Mouse (Mus musculus) heart, embryonic 10.5 days (tissue): ENCODE data around the gene Zfand3. TPM values are rescaled to one million over a fixed set of nuclear protein-coding genes. Genes with fewer than 3 reads are reported as not detected.

ENCODE experiments used
- DNase-seq: peaks from one replicate; pipeline ENCODE4 v3.0.0-alpha.2; 2017; ENCODE audit warnings: low spot score
- H3K27ac ChIP-seq: fragments of 300-500 bp; sonication (generic); 2 replicates; pipeline ENCODE4 v1.5.1; 2016; ENCODE audit warnings: mild to moderate bottlenecking
- H3K27me3 ChIP-seq: fragments of 300-500 bp; sonication (generic); 2 replicates; pipeline ENCODE4 v1.6.1; 2016; ENCODE audit warnings: mild to moderate bottlenecking; ENCODE audit not compliant: poor library complexity, insufficient read depth, severe bottlenecking
- H3K36me3 ChIP-seq: fragments of 300-500 bp; sonication (generic); 2 replicates; pipeline ENCODE4 v1.6.1; 2016; ENCODE audit warnings: mild to moderate bottlenecking, moderate library complexity
- H3K4me1 ChIP-seq: fragments of 300-500 bp; sonication (generic); 2 replicates; pipeline ENCODE4 v1.6.1; 2016; ENCODE audit warnings: mild to moderate bottlenecking
- H3K4me3 ChIP-seq: fragments of 300-500 bp; sonication (generic); 2 replicates; pipeline ENCODE4 v1.5.1; 2016; ENCODE audit warnings: mild to moderate bottlenecking, moderate library complexity
- H3K9me3 ChIP-seq: fragments of 300-500 bp; sonication (generic); 2 replicates; pipeline ENCODE4 v1.6.1; 2016; ENCODE audit warnings: mild to moderate bottlenecking, moderate library complexity
- WGBS: fragments of 180-500 bp; shearing (Covaris S2); methylation state at CpG from one replicate; pipeline ENCODE4 v1.1.7; 2016; 5-methylcytosine and 5-hydroxymethylcytosine counted together
- polyA plus RNA-seq: library from polyadenylated mRNA; unstranded; fragments of >200 nt; fragmentation: Nextera tagmentation; extraction: Ambion mirVana; gene quantifications from 2 replicates; pipeline ENCODE4 v1.2.1, GENCODE M21; 2016

The Zfand3 gene
- polyA plus RNA-seq, 1 experiment from 2014 or later, result 54.7 TPM

DNA sequence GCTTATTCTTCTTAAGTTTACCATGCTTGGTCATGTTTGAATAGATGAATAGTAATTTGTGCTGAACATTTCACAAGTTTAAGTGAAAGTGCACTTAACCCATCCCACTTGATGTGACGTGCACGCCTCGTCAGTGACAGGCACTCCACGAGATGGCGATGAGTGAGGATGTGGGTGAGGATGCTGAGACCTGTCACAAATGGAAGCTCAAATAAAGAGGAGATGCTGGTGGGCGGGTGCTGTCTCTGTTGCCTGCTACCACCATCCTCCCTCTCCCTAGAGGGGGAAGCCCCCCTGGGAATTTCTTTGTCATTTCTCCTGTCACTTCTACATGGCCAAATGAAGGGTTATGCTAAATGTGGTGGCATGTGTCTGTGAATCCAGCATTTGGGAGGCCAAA lies 123.9 kb downstream of the Zfand3 start:
- Histone ChIP-seq H3K9me3 (no peaks in the 10 kb centered on the region), H3K27me3 (no peaks in the 10 kb centered on the region), H3K27ac (no peak overlapping the region), H3K4me1 (peaks cover 14% of the 10 kb centered on the region), H3K4me3 (no peak overlapping the region), H3K36me3 (no peaks in the 10 kb centered on the region; the same call in 1 of the 2 replicates)
- DNase-seq, result no peak
- 77% methylated on average over 6 of the region's 6 CpGs for WGBS

DNA sequence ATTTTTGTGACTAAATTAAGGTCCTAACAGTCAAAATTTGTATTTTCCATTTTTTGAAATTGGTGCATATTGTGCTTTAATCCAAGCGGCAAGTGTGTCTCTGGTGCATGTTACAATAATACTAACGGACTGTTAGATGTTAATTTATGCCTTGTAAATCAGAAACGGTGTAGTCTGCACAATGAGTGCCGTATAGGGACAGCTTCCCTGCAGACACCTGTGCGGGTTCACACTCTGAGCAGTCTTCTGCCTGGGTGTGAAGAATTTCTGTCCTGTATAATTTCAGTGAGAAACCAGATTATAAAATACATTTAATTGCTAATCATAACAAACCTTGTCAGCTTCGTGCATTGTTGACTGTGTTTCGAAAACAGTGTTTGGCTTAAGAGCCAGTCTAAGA lies 124.7 kb downstream of the Zfand3 start:
- H3K27ac ChIP-seq, result no peak overlapping the region
- no peaks in the 10 kb centered on the region for H3K9me3 ChIP-seq
- H3K4me1 ChIP-seq, result peaks cover 18% of the 10 kb centered on the region
- H3K27me3 ChIP-seq, result no peaks in the 10 kb centered on the region
- DNase-seq, result no peak
- H3K36me3 ChIP-seq, result no peaks in the 10 kb centered on the region
- H3K4me3 ChIP-seq, result no peak overlapping the region
- 90% methylated on average over 7 of the region's 7 CpGs for WGBS

DNA sequence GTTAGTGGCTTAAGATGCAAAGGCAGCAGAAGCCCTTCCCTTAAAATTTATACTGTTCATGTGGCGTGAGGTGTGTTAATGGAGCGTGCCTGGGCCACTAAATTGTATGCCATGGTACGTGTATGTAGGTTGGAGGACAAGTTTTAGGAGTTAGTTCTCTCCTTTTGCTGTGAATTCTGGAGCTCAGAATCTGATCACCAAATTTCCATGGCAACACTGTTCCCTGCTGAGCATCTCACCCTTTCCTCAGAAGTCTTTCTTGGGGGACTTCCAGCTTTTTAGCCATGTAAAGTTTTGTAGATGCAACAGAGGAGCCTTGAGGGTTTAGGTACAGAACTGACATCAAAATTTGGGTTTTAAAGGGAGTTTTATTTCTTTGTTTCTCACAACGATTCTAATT lies 125.8 kb downstream of the Zfand3 start:
- no peaks in the 10 kb centered on the region for H3K9me3 ChIP-seq
- H3K4me3 ChIP-seq, result no peak overlapping the region
- 88% methylated on average over 4 of the region's 4 CpGs for WGBS
- no peak for DNase-seq
- peaks cover under 1% of the 10 kb centered on the region for H3K36me3 ChIP-seq
- H3K27ac ChIP-seq, result no peak overlapping the region
- peaks cover 22% of the 10 kb centered on the region for H3K4me1 ChIP-seq
- no peaks in the 10 kb centered on the region for H3K27me3 ChIP-seq

GRCm38 (mm10) chr17:30133641-30134040 lies 129.1 kb downstream of the Zfand3 start:
- DNase-seq, result no peak
- Histone ChIP-seq H3K36me3 (peaks cover 8% of the 10 kb centered on the region), H3K27ac (0 out of 2 replicates have a peak overlapping the region, but pooled peaks have one; percentile 29), H3K4me3 (no peak overlapping the region), H3K9me3 (no peaks in the 10 kb centered on the region), H3K27me3 (no peaks in the 10 kb centered on the region), H3K4me1 (peaks cover 25% of the 10 kb centered on the region)
- WGBS, result 74% methylated on average over 12 of the region's 12 CpGs

GRCm38 (mm10) chr17:30134955-30135735 lies 130.6 kb downstream of the Zfand3 start:
- Histone ChIP-seq H3K9me3 (no peaks in the 10 kb centered on the region), H3K27ac (no peak overlapping the region), H3K4me3 (no peak overlapping the region), H3K27me3 (no peaks in the 10 kb centered on the region), H3K36me3 (peaks cover 8% of the 10 kb centered on the region), H3K4me1 (peaks cover 23% of the 10 kb centered on the region)
- 72% methylated on average over 10 of the region's 10 CpGs for WGBS
- no peak for DNase-seq

GRCm38 (mm10) chr17:30135890-30136289 lies 131.4 kb downstream of the Zfand3 start:
- H3K27ac ChIP-seq, result no peak overlapping the region
- DNase-seq, result no peak
- no peak overlapping the region for H3K4me3 ChIP-seq
- WGBS, result 95% methylated on average over 6 of the region's 6 CpGs
- no peaks in the 10 kb centered on the region for H3K9me3 ChIP-seq
- H3K4me1 ChIP-seq, result peaks cover 16% of the 10 kb centered on the region
- H3K27me3 ChIP-seq, result no peaks in the 10 kb centered on the region
- H3K36me3 ChIP-seq, result peaks cover 8% of the 10 kb centered on the region

DNA sequence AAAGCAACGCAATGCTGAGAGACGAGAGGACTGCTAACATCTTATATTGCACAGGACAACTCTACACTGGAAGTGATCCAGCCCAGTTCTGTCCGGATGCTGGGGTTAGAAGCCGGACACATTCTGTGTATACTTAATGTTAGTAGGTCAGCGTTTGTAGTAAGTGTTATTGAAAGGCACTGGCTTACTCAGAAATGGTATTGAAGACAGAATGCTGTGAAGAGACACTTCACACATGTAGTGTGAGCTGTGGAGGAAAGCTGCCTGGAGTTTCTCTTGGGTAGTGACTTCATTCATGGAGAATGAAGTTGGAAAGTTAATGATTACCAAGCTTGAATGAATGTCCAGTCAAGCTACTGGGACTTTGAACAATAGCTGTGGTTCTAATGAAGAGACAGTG lies 132.2 kb downstream of the Zfand3 start:
- Histone ChIP-seq H3K27ac (no peak overlapping the region), H3K9me3 (no peaks in the 10 kb centered on the region), H3K27me3 (no peaks in the 10 kb centered on the region), H3K36me3 (peaks cover 8% of the 10 kb centered on the region), H3K4me3 (no peak overlapping the region), H3K4me1 (peaks cover 16% of the 10 kb centered on the region)
- 89% methylated on average over 5 of the region's 5 CpGs for WGBS
- DNase-seq, result no peak

DNA sequence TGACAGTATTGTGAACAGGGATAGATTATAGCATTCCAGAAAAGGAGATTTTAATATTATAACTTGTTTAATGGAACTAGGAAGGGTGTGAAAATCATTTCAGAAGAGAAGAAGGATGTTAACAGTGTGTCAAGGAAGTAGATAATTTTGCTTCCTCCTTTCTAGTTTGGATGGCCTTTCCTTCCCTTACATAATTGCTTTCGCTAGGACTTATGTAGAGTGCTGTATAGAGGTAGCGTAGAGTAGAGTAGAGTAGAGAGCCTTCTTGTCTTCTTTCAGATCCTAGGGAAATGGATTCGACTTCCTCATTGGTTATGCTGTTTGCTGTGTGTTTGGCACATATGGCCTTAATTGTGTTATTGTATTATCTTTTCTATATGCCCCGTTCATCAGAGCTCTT lies 132.6 kb downstream of the Zfand3 start:
- no peaks in the 10 kb centered on the region for H3K9me3 ChIP-seq
- DNase-seq, result no peak
- peaks cover 8% of the 10 kb centered on the region for H3K36me3 ChIP-seq
- H3K27me3 ChIP-seq, result no peaks in the 10 kb centered on the region
- WGBS, result 98% methylated on average over 4 of the region's 4 CpGs
- peaks cover 16% of the 10 kb centered on the region for H3K4me1 ChIP-seq
- H3K27ac ChIP-seq, result no peak overlapping the region
- H3K4me3 ChIP-seq, result no peak overlapping the region

- Histone ChIP-seq H3K4me1 (peaks cover 60% of the 10 kb centered on the region), H3K27me3 (no peaks in the 10 kb centered on the region), H3K36me3 (no peaks in the 10 kb centered on the region), H3K9me3 (no peaks in the 10 kb centered on the region), H3K27ac (peak overlapping the region; percentile 49; the same call in 1 of the 2 replicates), H3K4me3 (no peak overlapping the region)
- no peak for DNase-seq
- WGBS, result 29% methylated on average over 6 of the region's 6 CpGs
These were observed 139.6 kb downstream of the Zfand3 start for GRCm38 (mm10) chr17:30144114-30144513.

DNA sequence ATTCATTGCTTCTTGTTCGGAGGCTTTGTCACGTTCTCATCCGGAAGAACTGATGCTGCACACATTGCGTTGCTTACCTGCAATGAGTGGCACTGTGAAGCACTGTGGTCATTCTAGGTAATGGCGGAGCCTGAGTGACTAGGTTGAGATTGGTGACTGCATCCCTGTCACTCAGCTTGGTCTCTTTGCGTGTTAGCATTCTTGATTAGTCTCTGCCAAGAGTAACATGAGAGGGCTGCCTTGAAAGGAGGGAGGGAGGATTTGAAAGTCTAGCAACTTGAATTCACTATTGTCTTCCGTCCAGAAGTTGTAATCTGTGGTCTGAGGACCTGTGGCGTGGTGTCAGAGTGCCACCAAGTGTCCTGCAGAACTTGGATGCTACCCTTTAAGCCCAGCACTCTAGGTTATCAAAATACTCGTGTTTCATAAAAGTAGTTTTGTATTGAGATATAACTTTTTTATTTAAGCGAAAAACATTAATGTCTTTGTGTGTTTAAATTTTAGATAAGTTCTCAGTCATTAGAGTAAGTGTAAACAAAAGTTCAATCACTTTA lies 141.1 kb downstream of the Zfand3 start:
- H3K36me3 ChIP-seq, result no peaks in the 10 kb centered on the region
- WGBS, result 62% methylated on average over 10 of the region's 10 CpGs
- H3K4me1 ChIP-seq, result peaks cover 65% of the 10 kb centered on the region

GRCm38 (mm10) chr17:30146555-30146954 lies 142.0 kb downstream of the Zfand3 start:
- Histone ChIP-seq H3K27ac (no peak overlapping the region; the same call in 1 of the 2 replicates), H3K36me3 (no peaks in the 10 kb centered on the region), H3K27me3 (no peaks in the 10 kb centered on the region), H3K4me3 (no peak overlapping the region), H3K9me3 (no peaks in the 10 kb centered on the region), H3K4me1 (peaks cover 66% of the 10 kb centered on the region)
- no peak for DNase-seq
- WGBS, result 39% methylated on average over 7 of the region's 7 CpGs

More for the DNA sequence above, 141.1 kb downstream of the Zfand3 start:
- Histone ChIP-seq H3K4me3 (no peak overlapping the region), H3K27me3 (no peaks in the 10 kb centered on the region), H3K27ac (no peak overlapping the region; the same call in 1 of the 2 replicates), H3K9me3 (no peaks in the 10 kb centered on the region)
- no peak for DNase-seq

DNA sequence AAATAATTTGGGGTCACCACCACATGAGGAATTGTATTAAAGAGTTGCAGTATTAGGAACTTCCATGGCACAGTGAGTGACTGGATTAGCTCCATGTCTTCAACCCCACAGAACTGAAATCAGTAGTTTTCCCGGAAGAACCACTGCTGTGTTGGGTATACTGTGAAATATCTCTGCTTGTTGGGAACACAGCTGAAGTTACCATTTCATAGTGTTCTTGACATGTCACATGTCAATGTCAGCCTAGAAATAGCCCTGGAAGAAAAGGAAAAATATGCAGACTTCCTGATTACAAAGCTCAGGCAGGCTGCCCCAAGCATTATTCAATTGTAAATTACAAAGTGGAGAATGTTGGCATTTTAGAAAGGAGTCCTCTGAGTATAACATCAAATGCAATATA lies 143.4 kb downstream of the Zfand3 start:
- 51% methylated on average over 1 of the region's 1 CpGs for WGBS
- Histone ChIP-seq H3K27me3 (no peaks in the 10 kb centered on the region), H3K4me1 (peaks cover 78% of the 10 kb centered on the region), H3K27ac (peak overlapping the region; percentile 72), H3K36me3 (no peaks in the 10 kb centered on the region), H3K4me3 (no peak overlapping the region), H3K9me3 (no peaks in the 10 kb centered on the region)
- no peak for DNase-seq

- 61% methylated on average over 6 of the region's 6 CpGs for WGBS
- H3K4me1 ChIP-seq, result peaks cover 78% of the 10 kb centered on the region
- H3K27ac ChIP-seq, result peak overlapping the region; percentile 72
- no peak overlapping the region for H3K4me3 ChIP-seq
- H3K9me3 ChIP-seq, result no peaks in the 10 kb centered on the region
- DNase-seq, result no peak
- H3K27me3 ChIP-seq, result no peaks in the 10 kb centered on the region
- no peaks in the 10 kb centered on the region for H3K36me3 ChIP-seq
These were observed 143.8 kb downstream of the Zfand3 start for GRCm38 (mm10) chr17:30148320-30148719.
